ENCODE assay signal across 11 mouse cellular contexts in genomic region chr13:37389296-37389695, GRCm38 (mm10). TPM values are rescaled to one million over a fixed set of nuclear protein-coding genes. Genes with fewer than 3 reads are reported as not detected.
DNase-seq lines count a peak whose midpoint lies in the region; ATAC-seq lines count a peak whose summit lies in the region.
"Had no signal": no experiment of that assay in that cellular context is flagged by ENCODE, and none has a peak within 500 bp of the region (broad histone marks: within the 10 kb centered on the region; RNA-seq: fewer than 3 reads in every experiment).

No protein-coding gene starts in this region.

- ATAC-seq in lung, embryonic 16.5 days (ENCODE audit: low read depth): peak; percentile 49
- no peak for ATAC-seq in heart, embryonic 11.5 days (replicated peaks; ENCODE audit: insufficient number of reproducible peaks, low FRiP score, low TSS enrichment)
- ATAC-seq: Patski had no signal

- no peak overlapping the region for H3K9ac ChIP-seq in lung, embryonic 16.5 days (ENCODE audit: low read length)
- H3K9ac ChIP-seq in heart, embryonic 11.5 days (ENCODE audit: low read depth, low read length): no peak overlapping the region

- 24% methylated on average over 5 of the region's 5 CpGs for WGBS in lung, embryonic 16.5 days
- WGBS in heart, embryonic 11.5 days (ENCODE audit: insufficient replicate concordance): 18% methylated on average over 5 of the region's 5 CpGs

- no peak overlapping the region for H3K4me3 ChIP-seq in lung, embryonic 16.5 days (ENCODE audit: low read length)
- no peak overlapping the region for H3K4me3 ChIP-seq in heart, embryonic 11.5 days (ENCODE audit: low read depth, low read length)
- H3K4me3 ChIP-seq: megakaryocyte, embryonic 14.5 days had no signal

- DNase-seq in frontal cortex, adult 2 months (ENCODE audit: extremely low spot score in 1 of 2, low spot score in 1 of 2): peak; percentile 8 to 30
- DNase-seq in frontal cortex, postnatal 14 days (ENCODE audit: low spot score in 2 of 2): no peak
- no peak for DNase-seq in lung, adult 18-20 months
- peak; percentile 19 to 26 for DNase-seq in right cerebral cortex, adult 2 months (ENCODE audit: low spot score in 2 of 2)
- no peak for DNase-seq in adrenal gland, adult (ENCODE audit: inconsistent age in 2 of 2, low spot score in 1 of 2)
- DNase-seq in ovary, postnatal 10 days (ENCODE audit: low spot score): no peak
- DNase-seq: kidney, postnatal 4 days had no signal

- no peaks in the 10 kb centered on the region for H3K9me3 ChIP-seq in lung, embryonic 16.5 days (ENCODE audit: control insufficient read depth, low read length)
- no peaks in the 10 kb centered on the region for H3K9me3 ChIP-seq in heart, embryonic 11.5 days (replicated peaks; ENCODE audit: control insufficient read depth, low read length)
- H3K9me3 ChIP-seq: megakaryocyte, embryonic 14.5 days had no signal

- peak overlapping the region; percentile 84 for H3K27ac ChIP-seq in lung, embryonic 16.5 days (ENCODE audit: low read length)
- H3K27ac ChIP-seq in heart, embryonic 11.5 days (ENCODE audit: low read depth, low read length): peak overlapping the region; percentile 15; the same call in 1 of the 2 replicates

- H3K4me2 ChIP-seq in lung, embryonic 16.5 days (ENCODE audit: low read depth, low read length): no peak overlapping the region
- H3K4me2 ChIP-seq in heart, embryonic 11.5 days: no peak overlapping the region

- peaks cover 9% of the 10 kb centered on the region for H3K4me1 ChIP-seq in lung, embryonic 16.5 days (replicated peaks; ENCODE audit: control insufficient read depth, insufficient read depth, low read length)
- peaks cover 20% of the 10 kb centered on the region for H3K4me1 ChIP-seq in heart, embryonic 11.5 days (ENCODE audit: control insufficient read depth, insufficient read depth, low read length)
- H3K4me1 ChIP-seq: megakaryocyte, embryonic 14.5 days had no signal

- H3K27me3 ChIP-seq in lung, embryonic 16.5 days (ENCODE audit: control insufficient read depth, insufficient read depth, low read depth, low read length): no peaks in the 10 kb centered on the region
- H3K27me3 ChIP-seq in heart, embryonic 11.5 days (ENCODE audit: control insufficient read depth, insufficient read depth, low read length): no peaks in the 10 kb centered on the region
- H3K27me3 ChIP-seq: megakaryocyte, embryonic 14.5 days had no signal

- no peaks in the 10 kb centered on the region; the same call in 1 of the 2 replicates for H3K36me3 ChIP-seq in lung, embryonic 16.5 days (ENCODE audit: control insufficient read depth, insufficient read depth, low read length)
- no peaks in the 10 kb centered on the region for H3K36me3 ChIP-seq in heart, embryonic 11.5 days (ENCODE audit: control insufficient read depth, insufficient read depth, low read length)

RNA-seq across cellular contexts. Expression of gene Ly86, which starts 44.3 kb away (rescaled TPM):
- 18.7 and 27.2 TPM in 2 replicates for polyA plus RNA-seq in frontal cortex, adult 2 months (2012; rRNA removed)
- 16.0 and 17.3 TPM in 2 replicates for polyA plus RNA-seq in lung, embryonic 16.5 days (2015; fragmentation: Nextera tagmentation; extraction: Ambion mirVana)
- polyA plus RNA-seq in heart, embryonic 11.5 days (2014; fragmentation: Nextera tagmentation; extraction: Ambion mirVana): 2.5 and 2.7 TPM in 2 replicates
- polyA plus RNA-seq: Patski had no signal

Comparison
In these comparisons a context has a peak if more than half of its experiments do, and no peak if none do; other contexts are left out.
1. DNase-seq: peak in frontal cortex, adult 2 months (2 of 2) and right cerebral cortex, adult 2 months (2 of 2); none in frontal cortex, postnatal 14 days (0 of 2), lung, adult 18-20 months (0 of 2), adrenal gland, adult (0 of 2) and ovary, postnatal 10 days (single experiment).